Mouse (Mus musculus): ENCODE results near the gene Nmrk1. TPM values are rescaled to one million over a fixed set of nuclear protein-coding genes. Genes with fewer than 3 reads are reported as not detected.

The Nmrk1 gene
- polyA plus RNA-seq, 1 experiment from 2014 or later: 6.6 TPM

- peak overlapping the region; percentile 81 for H3K27ac ChIP-seq
- H3K4me3 ChIP-seq (replicated peaks; ENCODE audit: low read length): peak overlapping the region; percentile 65
- peak overlapping the region; percentile 83 for H3K9ac ChIP-seq
- WGBS: under 1% methylated on average over 55 of the region's 64 CpGs
- no peaks in the 10 kb centered on the region for H3K9me3 ChIP-seq (ENCODE audit: control insufficient read depth, low read length)
- DNase-seq (ENCODE audit: low spot score) (peak; percentile 41), ATAC-seq (ENCODE audit: low FRiP score) (no peak; the same call in 1 of the 2 replicates)
- no peaks in the 10 kb centered on the region for H3K36me3 ChIP-seq (replicated peaks; ENCODE audit: control insufficient read depth, insufficient read depth)
- peak overlapping the region; percentile 76 for H3K4me2 ChIP-seq (replicated peaks)
- H3K27me3 ChIP-seq (ENCODE audit: control insufficient read depth, insufficient read depth, low read length): no peaks in the 10 kb centered on the region
- peaks cover 21% of the 10 kb centered on the region for H3K4me1 ChIP-seq (replicated peaks; ENCODE audit: control insufficient read depth, insufficient read depth, low read length)
Measured at GRCm38 (mm10) chr19:18671056-18671741, 39.4 kb downstream of the Nmrk1 start.

- ATAC-seq (ENCODE audit: low FRiP score): no peak
- Histone ChIP-seq H3K9me3 (ENCODE audit: control insufficient read depth, low read length) (no peaks in the 10 kb centered on the region), H3K27me3 (ENCODE audit: control insufficient read depth, insufficient read depth, low read length) (no peaks in the 10 kb centered on the region), H3K4me1 (replicated peaks; ENCODE audit: control insufficient read depth, insufficient read depth, low read length) (peaks cover 21% of the 10 kb centered on the region), H3K27ac (no peak overlapping the region), H3K9ac (peak overlapping the region; percentile 31; the same call in 1 of the 2 replicates), H3K4me3 (replicated peaks; ENCODE audit: low read length) (peak overlapping the region; percentile 65), H3K4me2 (replicated peaks) (peak overlapping the region; percentile 76), H3K36me3 (replicated peaks; ENCODE audit: control insufficient read depth, insufficient read depth) (no peaks in the 10 kb centered on the region)
- no peak for DNase-seq (ENCODE audit: low spot score)
- 67% methylated on average over 3 of the region's 3 CpGs for WGBS
Measured at GRCm38 (mm10) chr19:18672498-18672897, 40.7 kb downstream of the Nmrk1 start.

DNA sequence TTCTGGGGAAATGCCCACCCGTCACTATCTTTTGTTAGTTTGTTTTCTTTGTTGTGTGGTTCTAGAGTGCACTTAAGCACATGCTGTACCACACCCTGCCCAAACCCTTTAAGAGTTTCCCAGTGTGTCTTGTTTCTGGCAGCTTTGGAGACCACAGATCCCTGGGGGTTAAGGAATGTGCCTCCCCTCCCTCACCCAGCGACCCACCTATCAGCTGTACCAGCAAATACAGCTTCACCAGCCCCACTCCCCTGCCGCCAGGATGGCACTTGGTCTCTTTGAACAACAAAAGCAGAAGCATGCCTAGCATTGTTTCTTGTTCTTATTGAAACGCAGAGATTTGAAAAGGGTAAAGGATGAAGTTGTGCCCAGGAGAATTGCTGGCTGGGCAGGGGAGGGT, 41.4 kb downstream of the Nmrk1 start:
- H3K4me3 ChIP-seq (replicated peaks; ENCODE audit: low read length): peak overlapping the region; percentile 65
- no peaks in the 10 kb centered on the region for H3K27me3 ChIP-seq (ENCODE audit: control insufficient read depth, insufficient read depth, low read length)
- H3K4me2 ChIP-seq (replicated peaks): peak overlapping the region; percentile 76
- WGBS: 11% methylated on average over 4 of the region's 4 CpGs
- DNase-seq (ENCODE audit: low spot score) (no peak), ATAC-seq (ENCODE audit: low FRiP score) (no peak)
- no peak overlapping the region for H3K27ac ChIP-seq
- H3K9me3 ChIP-seq (ENCODE audit: control insufficient read depth, low read length): no peaks in the 10 kb centered on the region
- H3K4me1 ChIP-seq (replicated peaks; ENCODE audit: control insufficient read depth, insufficient read depth, low read length): peaks cover 21% of the 10 kb centered on the region
- no peaks in the 10 kb centered on the region for H3K36me3 ChIP-seq (replicated peaks; ENCODE audit: control insufficient read depth, insufficient read depth)
- H3K9ac ChIP-seq: peak overlapping the region; percentile 31; the same call in 1 of the 2 replicates

DNA sequence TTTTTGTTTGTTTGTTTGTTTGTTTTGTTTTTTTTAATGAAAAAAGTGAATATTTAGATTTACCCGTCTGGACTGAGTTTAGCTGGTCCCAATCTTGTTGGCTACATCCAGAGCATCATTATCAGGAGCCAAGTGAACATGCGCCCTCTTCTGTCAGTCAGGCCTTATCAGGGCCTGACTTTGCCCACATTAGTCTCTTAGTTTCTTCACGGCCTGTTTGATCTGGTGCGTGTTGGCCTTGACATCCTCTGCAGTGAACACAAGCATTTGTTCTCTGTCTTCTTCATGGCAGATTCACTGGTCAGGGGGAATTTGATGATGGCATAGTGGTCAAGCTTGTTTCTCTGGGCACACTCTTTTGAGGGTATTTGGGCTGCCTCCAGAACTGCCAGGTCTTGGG, 50.4 kb downstream of the Nmrk1 start:
- WGBS: 78% methylated on average over 4 of the region's 4 CpGs
- H3K9ac ChIP-seq: no peak overlapping the region
- no peak overlapping the region for H3K27ac ChIP-seq
- DNase-seq (ENCODE audit: low spot score) (no peak), ATAC-seq (ENCODE audit: low FRiP score) (no peak)
- no peaks in the 10 kb centered on the region for H3K27me3 ChIP-seq (ENCODE audit: control insufficient read depth, insufficient read depth, low read length)
- no peak overlapping the region for H3K4me2 ChIP-seq (replicated peaks)
- H3K36me3 ChIP-seq (replicated peaks; ENCODE audit: control insufficient read depth, insufficient read depth): peaks cover 23% of the 10 kb centered on the region
- no peaks in the 10 kb centered on the region for H3K4me1 ChIP-seq (replicated peaks; ENCODE audit: control insufficient read depth, insufficient read depth, low read length)
- H3K9me3 ChIP-seq (ENCODE audit: control insufficient read depth, low read length): no peaks in the 10 kb centered on the region
- H3K4me3 ChIP-seq (replicated peaks; ENCODE audit: low read length): no peak overlapping the region

DNA sequence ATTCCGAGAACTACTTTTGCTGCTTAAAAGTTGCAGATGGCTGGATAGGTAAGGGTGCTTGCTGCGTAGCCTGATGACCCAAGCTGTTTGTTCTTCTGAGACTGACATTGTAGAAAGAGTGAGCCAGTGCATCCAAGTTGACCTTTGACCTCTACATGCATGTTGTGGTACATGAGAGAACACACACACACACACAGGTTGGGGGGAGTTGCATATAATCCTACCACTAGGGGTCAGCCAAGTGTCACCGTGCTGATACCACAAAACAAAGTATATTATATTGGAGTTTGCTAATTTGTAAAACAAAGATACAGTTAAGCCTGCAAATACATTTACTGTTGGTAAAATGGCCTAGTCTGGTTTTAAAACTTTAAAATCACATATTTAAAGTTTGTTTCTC, 55.8 kb downstream of the Nmrk1 start:
- H3K27me3 ChIP-seq (ENCODE audit: control insufficient read depth, insufficient read depth, low read length): no peaks in the 10 kb centered on the region
- no peaks in the 10 kb centered on the region for H3K4me1 ChIP-seq (replicated peaks; ENCODE audit: control insufficient read depth, insufficient read depth, low read length)
- WGBS: 71% methylated on average over 3 of the region's 3 CpGs
- H3K9me3 ChIP-seq (ENCODE audit: control insufficient read depth, low read length): no peaks in the 10 kb centered on the region
- H3K4me2 ChIP-seq (replicated peaks): no peak overlapping the region
- H3K27ac ChIP-seq: no peak overlapping the region
- H3K4me3 ChIP-seq (replicated peaks; ENCODE audit: low read length): no peak overlapping the region
- H3K9ac ChIP-seq: no peak overlapping the region
- DNase-seq (ENCODE audit: low spot score) (peak; percentile 38), ATAC-seq (ENCODE audit: low FRiP score) (no peak; the same call in 1 of the 2 replicates)
- peaks cover 11% of the 10 kb centered on the region; the same call in 1 of the 2 replicates for H3K36me3 ChIP-seq (replicated peaks; ENCODE audit: control insufficient read depth, insufficient read depth)

DNA sequence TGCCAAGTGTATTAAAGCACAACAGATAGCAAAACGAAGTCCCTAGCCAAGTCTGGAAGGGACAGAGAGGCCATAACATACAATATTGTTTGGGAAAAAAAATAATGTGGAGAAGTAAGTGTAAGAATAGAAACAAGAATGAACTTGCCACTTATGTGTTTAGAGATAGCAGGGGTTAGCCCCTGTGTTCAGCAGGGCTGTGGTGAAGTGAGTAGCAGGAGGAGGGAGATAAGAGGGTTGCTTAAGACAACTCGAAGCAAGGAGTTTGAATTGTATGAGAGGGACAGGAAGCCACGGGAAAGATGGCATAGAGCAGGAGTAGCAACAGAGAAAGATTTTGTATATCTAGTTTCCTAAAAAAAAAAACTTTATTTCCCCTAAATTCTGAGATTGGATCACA, 60.4 kb downstream of the Nmrk1 start:
- H3K4me3 ChIP-seq (replicated peaks; ENCODE audit: low read length): no peak overlapping the region
- DNase-seq (ENCODE audit: low spot score) (no peak), ATAC-seq (ENCODE audit: low FRiP score) (no peak)
- no peak overlapping the region for H3K9ac ChIP-seq
- H3K27me3 ChIP-seq (ENCODE audit: control insufficient read depth, insufficient read depth, low read length): no peaks in the 10 kb centered on the region
- 89% methylated on average over 3 of the region's 3 CpGs for WGBS
- H3K4me2 ChIP-seq (replicated peaks): no peak overlapping the region
- peaks cover 22% of the 10 kb centered on the region for H3K36me3 ChIP-seq (replicated peaks; ENCODE audit: control insufficient read depth, insufficient read depth)
- H3K4me1 ChIP-seq (replicated peaks; ENCODE audit: control insufficient read depth, insufficient read depth, low read length): no peaks in the 10 kb centered on the region
- H3K27ac ChIP-seq: no peak overlapping the region
- no peaks in the 10 kb centered on the region for H3K9me3 ChIP-seq (ENCODE audit: control insufficient read depth, low read length)

GRCm38 (mm10) chr19:18692768-18693167, 61.0 kb downstream of the Nmrk1 start:
- DNase-seq (ENCODE audit: low spot score) (no peak), ATAC-seq (ENCODE audit: low FRiP score) (no peak)
- H3K4me3 ChIP-seq (replicated peaks; ENCODE audit: low read length): no peak overlapping the region
- no peak overlapping the region for H3K4me2 ChIP-seq (replicated peaks)
- H3K9me3 ChIP-seq (ENCODE audit: control insufficient read depth, low read length): no peaks in the 10 kb centered on the region
- H3K36me3 ChIP-seq (replicated peaks; ENCODE audit: control insufficient read depth, insufficient read depth): peaks cover 22% of the 10 kb centered on the region
- no peaks in the 10 kb centered on the region for H3K4me1 ChIP-seq (replicated peaks; ENCODE audit: control insufficient read depth, insufficient read depth, low read length)
- no peaks in the 10 kb centered on the region for H3K27me3 ChIP-seq (ENCODE audit: control insufficient read depth, insufficient read depth, low read length)
- 98% methylated on average over 2 of the region's 2 CpGs for WGBS
- H3K27ac ChIP-seq: no peak overlapping the region
- H3K9ac ChIP-seq: no peak overlapping the region

DNA sequence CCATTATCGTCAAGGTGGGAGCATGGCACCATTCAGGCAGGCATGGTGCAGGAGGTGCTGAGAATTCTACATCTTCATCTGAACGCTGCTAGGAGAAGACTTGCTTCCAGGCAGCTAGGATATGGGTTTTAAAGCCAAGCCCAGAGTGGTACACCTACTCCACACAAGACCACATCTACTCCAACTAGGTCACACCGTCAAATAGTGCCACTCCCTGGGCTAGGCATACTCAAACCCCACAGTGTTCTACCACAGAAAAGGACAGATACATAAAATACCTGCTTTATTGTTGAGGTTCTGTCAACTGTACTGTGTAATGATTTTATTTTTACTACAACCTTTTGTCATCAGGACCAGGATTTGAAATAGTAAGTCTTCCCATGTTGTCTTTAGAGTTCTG, 63.4 kb downstream of the Nmrk1 start:
- Histone ChIP-seq H3K27me3 (ENCODE audit: control insufficient read depth, insufficient read depth, low read length) (no peaks in the 10 kb centered on the region), H3K36me3 (replicated peaks; ENCODE audit: control insufficient read depth, insufficient read depth) (peaks cover 22% of the 10 kb centered on the region), H3K4me2 (replicated peaks) (no peak overlapping the region), H3K9ac (no peak overlapping the region), H3K4me3 (replicated peaks; ENCODE audit: low read length) (no peak overlapping the region), H3K27ac (no peak overlapping the region), H3K4me1 (replicated peaks; ENCODE audit: control insufficient read depth, insufficient read depth, low read length) (no peaks in the 10 kb centered on the region), H3K9me3 (ENCODE audit: control insufficient read depth, low read length) (no peaks in the 10 kb centered on the region)
- WGBS: 92% methylated on average over 3 of the region's 3 CpGs
- no peak for DNase-seq (ENCODE audit: low spot score)
- ATAC-seq (ENCODE audit: low FRiP score): no peak

DNA sequence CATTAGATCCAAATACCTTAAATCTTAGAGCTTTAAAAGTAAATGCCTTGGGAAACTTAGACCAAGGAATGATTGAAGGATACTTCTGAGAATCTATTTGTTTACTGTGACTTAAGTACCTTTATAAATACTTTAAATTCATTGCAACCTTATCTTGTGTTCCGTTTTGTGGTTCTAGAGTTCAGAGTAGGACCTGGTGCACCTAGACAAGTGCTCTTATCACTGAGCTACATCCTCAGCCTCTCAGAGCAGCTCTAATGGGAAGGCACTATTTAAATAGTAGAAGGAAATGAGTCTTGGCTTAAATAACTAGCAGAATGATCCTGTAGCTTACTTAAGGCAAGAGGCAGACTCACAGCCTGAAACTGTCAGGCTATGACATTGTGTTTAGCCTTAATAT, 63.8 kb downstream of the Nmrk1 start:
- Histone ChIP-seq H3K27me3 (ENCODE audit: control insufficient read depth, insufficient read depth, low read length) (no peaks in the 10 kb centered on the region), H3K27ac (no peak overlapping the region), H3K36me3 (replicated peaks; ENCODE audit: control insufficient read depth, insufficient read depth) (peaks cover 22% of the 10 kb centered on the region), H3K4me1 (replicated peaks; ENCODE audit: control insufficient read depth, insufficient read depth, low read length) (no peaks in the 10 kb centered on the region), H3K9ac (no peak overlapping the region), H3K9me3 (ENCODE audit: control insufficient read depth, low read length) (no peaks in the 10 kb centered on the region), H3K4me2 (replicated peaks) (no peak overlapping the region), H3K4me3 (replicated peaks; ENCODE audit: low read length) (no peak overlapping the region)
- DNase-seq (ENCODE audit: low spot score) (no peak), ATAC-seq (ENCODE audit: low FRiP score) (no peak)
- WGBS: 92% methylated on average over 1 of the region's 1 CpGs
